Mouse (Mus musculus) MEL (cell line): Measurements from ENCODE around the gene Hspg2. TPM values are rescaled to one million over a fixed set of nuclear protein-coding genes. Genes with fewer than 3 reads are reported as not detected.

Experiments used
- DNase-seq: peaks from one replicate; pipeline ENCODE4 v3.0.0; 2011; ENCODE audit warnings: low read depth, low spot score
- H3K27ac ChIP-seq: 2 replicates; pipeline ENCODE4 v1.5.1; 2012; ENCODE audit warnings: low read depth, mild to moderate bottlenecking, control low read depth, low read length, moderate library complexity; ENCODE audit not compliant: control insufficient read depth
- H3K27me3 ChIP-seq, 2 experiments: fragments of 150-350 bp in 1 of 2; sonication (generic) in 1 of 2; 2 replicates each; pipeline ENCODE4 v1.6.1; 2012; ENCODE audit warnings: low read length in 2 of 2, mild to moderate bottlenecking in 2 of 2, improper control_type of control experiment in 1 of 2, moderate library complexity in 1 of 2; ENCODE audit not compliant: insufficient read depth in 2 of 2, control insufficient read depth in 1 of 2
- H3K36me3 ChIP-seq, 2 experiments: 2 replicates each; pipeline ENCODE4 v1.6.1; 2012 to 2014; ENCODE audit warnings: low read length in 2 of 2, improper control_type of control experiment in 1 of 2, inconsistent platforms in 1 of 2, mild to moderate bottlenecking in 1 of 2; ENCODE audit not compliant: insufficient read depth in 2 of 2, control insufficient read depth in 1 of 2
- H3K4me1 ChIP-seq, 2 experiments: fragments of 150-350 bp in 1 of 2; sonication (generic) in 1 of 2; 2 replicates each; pipeline ENCODE4 v1.6.1; 2012; ENCODE audit warnings: low read length in 2 of 2, improper control_type of control experiment in 1 of 2, mild to moderate bottlenecking in 1 of 2; ENCODE audit not compliant: insufficient read depth in 2 of 2, control insufficient read depth in 1 of 2
- H3K4me3 ChIP-seq, 2 experiments: fragments of 150-350 bp in 1 of 2; sonication (generic) in 1 of 2; 2 replicates each; pipeline ENCODE4 v1.5.1; 2012; ENCODE audit warnings: low read depth in 2 of 2, low read length in 2 of 2, mild to moderate bottlenecking in 2 of 2, moderate library complexity in 2 of 2, control low read depth in 1 of 2, improper control_type of control experiment in 1 of 2; ENCODE audit not compliant: control insufficient read depth in 1 of 2, insufficient read depth in 1 of 2
- H3K79me2 ChIP-seq: 2 replicates; pipeline ENCODE4 v1.6.1; 2012; ENCODE audit warnings: mild to moderate bottlenecking, low read length, moderate library complexity; ENCODE audit not compliant: control insufficient read depth, poor library complexity, insufficient read depth
- H3K9ac ChIP-seq: 2 replicates; pipeline ENCODE4 v1.6.1; 2012; ENCODE audit warnings: low read depth, mild to moderate bottlenecking, control low read depth, low read length, moderate library complexity; ENCODE audit not compliant: control insufficient read depth, poor library complexity, severe bottlenecking
- H3K9me3 ChIP-seq: fragments of 150-350 bp; sonication (generic); replicated peaks from 2 replicates; pipeline ENCODE4 v1.6.1; 2012; ENCODE audit warnings: mild to moderate bottlenecking, low read length, improper control_type of control experiment, moderate library complexity; ENCODE audit not compliant: insufficient read depth
- CHD1 ChIP-seq: IDR thresholded peaks from 2 replicates; pipeline ENCODE4 v1.6.1; 2012; ENCODE audit warnings: low read depth, mild to moderate bottlenecking, inconsistent platforms, low read length, improper control_type of control experiment
- CHD2 ChIP-seq: IDR thresholded peaks from 2 replicates; pipeline ENCODE4 v1.6.1; 2011; ENCODE audit warnings: low read length, improper control_type of control experiment
- E2F4 ChIP-seq: IDR thresholded peaks from 2 replicates; pipeline ENCODE4 v1.6.1; 2011; ENCODE audit warnings: low read depth, low read length, improper control_type of control experiment, borderline replicate concordance
- ETS1 ChIP-seq: IDR thresholded peaks from 2 replicates; pipeline ENCODE4 v1.6.1; 2012; ENCODE audit warnings: low read depth, mild to moderate bottlenecking, inconsistent platforms, low read length, improper control_type of control experiment, moderate library complexity
- GABPA ChIP-seq: IDR thresholded peaks from 2 replicates; pipeline ENCODE4 v1.6.1; 2012; ENCODE audit warnings: low read depth, mild to moderate bottlenecking, inconsistent platforms, low read length, improper control_type of control experiment, moderate library complexity
- HCFC1 ChIP-seq: IDR thresholded peaks from 2 replicates; pipeline ENCODE4 v1.6.1; 2012; ENCODE audit warnings: low read depth, mild to moderate bottlenecking, inconsistent platforms, low read length, improper control_type of control experiment, moderate library complexity
- MXI1 ChIP-seq: IDR thresholded peaks from 2 replicates; pipeline ENCODE4 v1.6.1; 2011; ENCODE audit warnings: mild to moderate bottlenecking, low read depth, low read length, improper control_type of control experiment
- NRF1 ChIP-seq: IDR thresholded peaks from 2 replicates; pipeline ENCODE4 v1.6.1; 2014; ENCODE audit warnings: low read depth, mild to moderate bottlenecking, inconsistent platforms, low read length, improper control_type of control experiment, moderate library complexity; ENCODE audit not compliant: poor library complexity, insufficient read depth, severe bottlenecking
- POLR2AphosphoS2 ChIP-seq: IDR thresholded peaks from 2 replicates; pipeline ENCODE4 v1.6.1; 2011; ENCODE audit warnings: low read length, improper control_type of control experiment
- SIN3A ChIP-seq: IDR thresholded peaks from 2 replicates; pipeline ENCODE4 v1.6.1; 2012; ENCODE audit warnings: low read length, improper control_type of control experiment, inconsistent platforms
- TAL1 ChIP-seq: IDR thresholded peaks from 2 replicates; pipeline ENCODE4 v1.6.1; 2012; ENCODE audit warnings: mild to moderate bottlenecking, inconsistent platforms, low read length, moderate library complexity, mixed read lengths
- TBP ChIP-seq: IDR thresholded peaks from 2 replicates; pipeline ENCODE4 v1.8.0; 2011; ENCODE audit warnings: low read depth, low read length, improper control_type of control experiment
- TCF12 ChIP-seq: IDR thresholded peaks from 2 replicates; pipeline ENCODE4 v1.6.1; 2014; ENCODE audit warnings: low read depth, mild to moderate bottlenecking, inconsistent platforms, low read length, improper control_type of control experiment, moderate library complexity
- USF1 ChIP-seq: IDR thresholded peaks from 2 replicates; pipeline ENCODE4 v1.6.1; 2014; ENCODE audit warnings: low read depth, mild to moderate bottlenecking, inconsistent platforms, low read length, improper control_type of control experiment, moderate library complexity
- USF2 ChIP-seq, 2 experiments: IDR thresholded peaks; 2 replicates each; pipeline ENCODE4 v1.6.1; 2011 to 2012; ENCODE audit warnings: improper control_type of control experiment in 2 of 2, low read length in 2 of 2, borderline replicate concordance in 1 of 2, inconsistent platforms in 1 of 2, low read depth in 1 of 2, mild to moderate bottlenecking in 1 of 2; ENCODE audit not compliant: insufficient read depth in 1 of 2
- polyA plus RNA-seq, 2 experiments: library from polyadenylated mRNA; stranded (reverse) in 1 of 2; unstranded in 1 of 2; fragments of >175 nt in 1 of 2; fragments of >200 nt in 1 of 2; gene quantifications; 2 replicates each; pipeline versions ENCODE4 v1.2.1 to v1.2.4; 2012; ENCODE audit warnings: low replicate concordance in 2 of 2, low read depth in 1 of 2; ENCODE audit not compliant: insufficient read length in 2 of 2, insufficient read depth in 1 of 2, missing spikeins in 1 of 2
- total RNA-seq: library from RNA; depleted of rRNA; stranded (reverse); fragments of 300-350 nt; gene quantifications from 2 replicates; pipeline ENCODE4 v1.2.3, GENCODE M21; 2012

The Hspg2 gene
- total and polyA plus RNA-seq, 3 experiments, result 0.04 TPM; not detected in 1

- Histone ChIP-seq H3K27ac (no peak overlapping the region), H3K4me1 (no peaks in the 10 kb centered on the region), H3K27me3 (no peaks in the 10 kb centered on the region), H3K36me3 (no peaks in the 10 kb centered on the region), H3K9me3 (no peaks in the 10 kb centered on the region), H3K4me3 (no peak overlapping the region), H3K9ac (no peak overlapping the region), H3K79me2 (no peaks in the 10 kb centered on the region)
- TF ChIP-seq NRF1 (no peak), SIN3A (no peak), USF1 (no peak), POLR2AphosphoS2 (no peak), CHD1 (no peak), TAL1 (no peak)
- no peak for DNase-seq
These were observed 30.5 kb downstream of the Hspg2 start for GRCm38 (mm10) chr4:137498882-137499583.

- no peak for DNase-seq
- Histone ChIP-seq H3K9me3 (no peaks in the 10 kb centered on the region), H3K4me1 (no peaks in the 10 kb centered on the region), H3K27ac (no peak overlapping the region), H3K27me3 (no peaks in the 10 kb centered on the region), H3K36me3 (no peaks in the 10 kb centered on the region), H3K9ac (no peak overlapping the region), H3K79me2 (no peaks in the 10 kb centered on the region), H3K4me3 (no peak overlapping the region)
- no peak for TF ChIP-seq USF1
- no peak for TF ChIP-seq TBP
- TF ChIP-seq TCF12, result no peak
- no peak for TF ChIP-seq TAL1
- no peak for TF ChIP-seq E2F4
- no peak for TF ChIP-seq ETS1
- no peak for TF ChIP-seq MXI1
- TF ChIP-seq NRF1, result no peak
- no peak for TF ChIP-seq HCFC1
- no peak for TF ChIP-seq USF2 (IDR thresholded peaks at IDR 0.05; ENCODE audit: borderline replicate concordance in 1 of 2, insufficient read depth in 1 of 2, low read depth in 1 of 2, low read length in 2 of 2)
- no peak for TF ChIP-seq GABPA
- no peak for TF ChIP-seq CHD2
These were observed 31.6 kb downstream of the Hspg2 start for GRCm38 (mm10) chr4:137500149-137500548.
